Mouse (Mus musculus): ENCODE data around the gene Mtss1l.

GRCm38 (mm10) chr8:110755511-110756170, 34.4 kb downstream of the Mtss1l start:
- TF ChIP-seq POLR2A (IDR thresholded peaks at IDR 0.05; ENCODE audit: insufficient read depth, low read depth, low read length) (no peak), CTCF (IDR thresholded peaks at IDR 0.05; ENCODE audit: insufficient read depth, low read depth, low read length) (no peak)
